Mouse (Mus musculus) MN1 (cell line): ENCODE measurements around the gene Lgals3.
"Not testable (repeated sequence)": the region's sequence is repeated elsewhere in the genome, so short reads cannot be mapped to it uniquely, and the experiment has no call there.

Source experiments
- DNase-seq: peaks from one replicate; pipeline ENCODE4 v3.0.0-alpha.2; 2016; ENCODE audit warnings: low spot score

Lgals3 gene

GRCm38 (mm10) chr14:47367461-47367860 lies at the start of gene Lgals3:
Lgals3 (plus strand) TSS chr14:47367751.
- peak; percentile 27 for DNase-seq

DNA sequence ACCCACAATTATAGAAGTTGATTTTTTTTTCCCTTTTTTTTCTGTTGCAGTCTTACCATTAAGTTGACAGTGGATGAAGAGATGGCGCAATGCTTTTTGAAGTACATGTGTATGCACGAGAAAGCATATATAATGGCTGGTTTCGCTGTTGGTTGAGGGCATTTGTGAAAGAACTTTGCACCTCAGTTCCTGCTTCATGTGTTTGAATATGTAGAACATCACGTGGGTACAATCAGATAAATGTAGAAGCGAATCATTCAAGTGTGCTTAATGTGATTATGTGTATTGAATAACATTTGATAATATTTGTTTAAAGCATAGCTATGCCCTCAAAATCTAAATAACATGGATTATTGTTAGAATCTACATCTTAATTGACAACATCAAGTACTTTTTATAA lies 48.2 kb upstream of the Lgals3 start:
- DNase-seq, result no peak

DNA sequence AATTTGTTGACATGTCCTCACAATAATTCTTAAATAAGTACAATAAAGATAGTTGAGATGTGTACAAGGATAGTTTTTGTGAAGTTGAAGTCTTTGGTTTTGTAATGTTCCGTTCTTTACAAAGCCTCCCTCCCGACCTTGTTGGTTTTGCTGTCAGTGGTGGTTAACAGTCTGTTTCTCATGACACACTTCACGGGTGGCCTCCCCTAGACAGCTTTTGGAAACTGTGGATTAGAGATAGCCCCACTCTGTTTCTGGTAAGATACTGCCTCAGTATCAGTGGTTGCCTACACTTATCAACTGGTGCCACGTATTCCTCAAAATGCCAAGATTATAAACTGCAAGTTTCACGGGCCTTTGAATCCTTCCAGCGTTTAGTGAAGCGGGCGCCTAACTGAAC lies 46.0 kb upstream of the Lgals3 start:
- DNase-seq, result not testable (repeated sequence)

GRCm38 (mm10) chr14:47325965-47326761 lies 41.4 kb upstream of the Lgals3 start:
- no peak for DNase-seq

DNA sequence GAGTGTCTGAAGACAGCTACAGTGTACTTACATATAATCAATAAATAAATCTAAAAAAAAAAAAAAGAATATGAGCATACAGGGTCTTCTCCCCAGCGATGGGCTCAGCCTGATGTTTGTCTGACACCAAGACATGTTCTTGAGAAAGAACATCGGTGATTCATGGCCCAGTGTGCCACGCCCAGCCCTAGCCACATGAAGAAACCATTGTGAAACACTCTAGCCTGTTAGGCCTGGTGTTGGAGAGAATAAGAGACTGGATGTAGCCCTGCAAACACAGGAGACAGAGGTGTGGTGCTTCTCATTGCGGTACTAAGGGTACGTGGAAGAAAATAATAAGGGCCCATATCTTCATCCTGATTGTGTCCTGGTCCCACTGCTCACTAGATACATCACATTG lies 40.2 kb upstream of the Lgals3 start:
- no peak for DNase-seq

DNA sequence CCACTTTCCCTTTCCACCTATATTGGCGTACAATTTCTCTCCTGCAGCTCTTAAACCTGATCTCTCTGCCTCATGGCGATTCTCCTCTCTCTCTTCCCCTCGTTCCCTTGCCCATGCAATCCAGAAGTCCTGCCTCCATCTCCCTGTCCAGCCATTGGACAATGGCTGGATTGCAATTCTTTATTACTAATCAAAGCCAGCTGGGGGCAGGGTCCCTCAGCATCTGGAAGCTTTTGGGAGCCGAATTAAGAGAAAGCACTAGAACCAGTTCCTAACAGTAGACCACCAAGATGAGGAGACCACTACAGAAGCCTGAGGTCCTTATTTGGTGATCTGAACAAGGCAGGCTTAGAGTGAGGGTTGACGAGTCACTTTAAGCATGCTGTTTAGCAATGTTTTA lies 35.6 kb upstream of the Lgals3 start:
- DNase-seq, result no peak

- peak; percentile 40 for DNase-seq
Measured at GRCm38 (mm10) chr14:47334819-47335218, 32.7 kb upstream of the Lgals3 start.

DNA sequence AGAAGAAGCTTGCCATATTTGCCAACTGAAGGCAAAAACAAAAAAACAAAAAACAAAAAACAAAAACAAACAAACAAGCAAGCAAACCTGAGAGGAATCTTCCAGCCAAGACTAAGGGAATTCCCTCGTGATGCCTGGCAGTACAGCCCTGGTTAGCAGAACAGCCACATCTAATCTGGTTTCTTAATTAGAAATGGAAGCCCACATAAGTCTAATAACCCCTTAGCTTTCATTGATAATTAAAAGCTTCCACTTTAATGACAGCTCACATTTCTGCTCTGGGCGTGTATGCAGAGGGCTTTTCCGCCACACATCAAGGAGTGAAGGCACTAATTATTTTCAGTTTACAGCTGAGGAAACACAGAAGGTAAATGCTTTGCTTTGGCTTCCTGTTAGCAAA lies 32.3 kb upstream of the Lgals3 start:
- no peak for DNase-seq

DNA sequence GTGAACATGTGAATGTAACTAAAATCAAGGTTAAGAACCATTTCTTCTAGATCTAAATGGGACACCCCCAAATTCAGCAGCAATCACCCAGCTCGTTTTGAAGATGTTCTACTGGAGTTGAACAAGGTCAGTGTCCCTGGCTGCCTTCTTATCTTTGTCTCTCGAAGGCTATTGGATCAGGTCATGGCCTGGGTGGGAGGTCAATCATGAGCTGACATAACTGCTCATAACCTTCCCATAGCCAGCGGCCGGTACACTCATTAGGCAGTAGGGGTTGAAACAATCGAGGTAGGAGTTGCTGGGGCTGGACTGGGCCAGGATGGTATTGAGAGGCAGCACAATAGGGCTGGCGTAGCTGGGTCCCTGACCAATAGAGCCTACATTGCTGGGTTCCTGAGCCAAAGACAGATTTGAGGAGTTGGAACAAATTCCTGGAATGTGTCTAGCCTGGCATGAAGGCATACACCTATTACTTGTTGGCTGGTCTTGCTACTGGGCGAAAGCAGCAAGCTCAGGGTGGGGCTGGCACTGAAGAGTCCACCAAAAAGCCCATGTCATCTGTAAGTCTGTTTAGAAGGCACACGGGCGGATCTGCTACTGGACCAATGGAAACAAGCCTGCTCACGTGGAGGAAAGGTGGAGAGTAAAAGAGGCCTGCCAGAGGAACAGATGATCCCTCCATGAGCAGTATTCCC lies 27.2 kb upstream of the Lgals3 start:
- no peak for DNase-seq

GRCm38 (mm10) chr14:47341811-47342291 lies 25.7 kb upstream of the Lgals3 start:
- DNase-seq, result no peak

GRCm38 (mm10) chr14:47346715-47347114 lies 20.8 kb upstream of the Lgals3 start:
- no peak for DNase-seq

- no peak for DNase-seq
Measured at GRCm38 (mm10) chr14:47350974-47351373, 16.6 kb upstream of the Lgals3 start.

DNA sequence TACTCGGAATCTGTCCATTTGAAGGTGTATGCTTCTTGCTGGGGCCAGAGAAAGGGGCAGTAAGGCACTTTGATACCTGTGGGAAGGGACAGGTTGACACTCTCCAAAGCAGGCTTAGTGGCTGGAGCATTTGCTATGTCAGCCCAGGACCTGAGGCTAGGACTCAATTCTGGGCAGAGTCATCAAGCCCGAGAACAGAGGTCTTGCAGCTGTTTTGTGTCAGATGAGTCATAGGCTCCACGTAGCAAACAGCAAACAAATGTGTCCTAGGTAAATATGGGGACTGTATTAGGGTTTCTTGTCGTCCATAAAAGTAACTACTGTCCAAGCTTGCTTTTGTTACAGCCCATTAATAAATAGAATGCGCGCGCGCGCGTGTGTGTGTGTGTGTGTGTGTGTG lies 15.3 kb upstream of the Lgals3 start:
- no peak for DNase-seq

DNA sequence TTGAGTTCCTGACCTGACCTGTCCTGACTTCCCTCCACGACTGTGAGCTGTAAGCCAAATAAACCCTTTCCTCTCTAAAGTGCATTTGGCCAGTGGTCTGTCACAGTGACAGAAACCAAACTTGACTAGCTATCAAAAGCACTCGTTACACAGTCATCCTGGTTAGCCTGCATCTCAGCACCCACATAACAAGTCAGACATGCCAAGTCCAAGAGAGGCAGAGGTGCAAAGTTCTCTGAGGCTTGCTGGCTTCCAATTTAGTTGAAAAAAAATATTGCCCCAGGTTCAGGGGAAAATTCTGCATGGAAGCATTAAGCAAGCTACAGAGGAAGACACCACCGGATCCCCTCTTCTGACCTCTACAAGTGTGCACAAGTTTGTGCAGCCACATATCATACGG lies 14.3 kb upstream of the Lgals3 start:
- no peak for DNase-seq

DNA sequence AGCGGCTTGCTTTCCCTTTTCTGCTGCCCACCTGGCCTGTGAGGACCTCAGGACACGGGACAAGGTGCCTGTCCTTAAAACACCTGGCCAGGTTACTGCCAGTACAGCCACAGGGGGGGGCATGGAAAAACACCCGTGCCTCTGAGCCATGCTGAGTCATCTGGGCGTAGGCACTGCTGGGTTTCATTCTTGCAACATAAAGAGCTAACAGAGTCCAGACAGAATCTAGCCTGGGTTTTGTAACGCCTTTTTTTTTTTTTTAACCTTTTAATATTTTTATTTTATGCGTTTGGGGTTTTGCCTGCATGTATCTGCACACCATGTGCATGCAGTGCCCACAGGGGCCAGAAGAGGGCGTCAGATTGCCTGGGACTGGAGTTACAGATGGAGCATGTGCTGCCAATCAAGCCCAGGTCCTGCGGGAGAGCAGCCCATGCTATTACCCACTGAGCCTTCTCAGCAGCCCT lies 13.4 kb upstream of the Lgals3 start:
- no peak for DNase-seq

DNA sequence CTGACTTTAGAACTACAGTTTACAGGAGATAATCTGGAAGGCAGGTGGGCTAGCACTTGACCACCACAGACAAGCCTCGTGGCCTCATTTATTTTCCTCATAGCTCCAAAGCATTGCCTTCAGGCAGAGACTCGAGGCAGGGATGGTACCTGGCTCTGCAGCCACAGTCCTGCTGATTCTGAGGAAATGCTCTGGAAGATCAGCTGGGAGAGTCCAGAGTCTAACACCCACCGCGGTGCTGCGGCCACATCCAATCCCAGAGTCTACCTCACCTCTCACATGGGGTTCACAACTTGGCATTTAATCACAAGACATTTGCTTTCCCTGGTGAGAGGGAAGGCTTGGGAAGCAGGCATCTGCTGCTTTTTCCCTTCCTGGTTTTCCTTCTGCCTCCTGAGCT lies 12.6 kb upstream of the Lgals3 start:
- no peak for DNase-seq

DNA sequence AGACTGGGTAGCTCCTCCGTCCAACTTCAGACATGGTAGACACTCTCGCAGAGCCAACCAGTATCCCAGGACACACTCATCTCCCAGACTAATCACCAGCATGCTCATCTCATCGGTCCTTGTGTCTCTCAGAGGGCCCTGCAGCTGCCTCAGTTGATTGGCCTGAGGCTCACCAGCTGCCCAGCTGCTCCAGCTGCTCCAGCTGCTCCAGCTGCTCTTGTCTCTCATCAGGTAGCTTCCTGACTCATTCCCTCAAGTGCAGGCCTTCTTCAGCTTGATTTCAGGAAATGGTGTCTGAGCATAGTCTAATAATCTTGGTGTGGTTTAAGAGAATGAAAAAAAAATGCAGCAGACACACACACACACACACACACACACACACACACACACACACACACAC lies 10.9 kb upstream of the Lgals3 start:
- DNase-seq, result no peak

DNA sequence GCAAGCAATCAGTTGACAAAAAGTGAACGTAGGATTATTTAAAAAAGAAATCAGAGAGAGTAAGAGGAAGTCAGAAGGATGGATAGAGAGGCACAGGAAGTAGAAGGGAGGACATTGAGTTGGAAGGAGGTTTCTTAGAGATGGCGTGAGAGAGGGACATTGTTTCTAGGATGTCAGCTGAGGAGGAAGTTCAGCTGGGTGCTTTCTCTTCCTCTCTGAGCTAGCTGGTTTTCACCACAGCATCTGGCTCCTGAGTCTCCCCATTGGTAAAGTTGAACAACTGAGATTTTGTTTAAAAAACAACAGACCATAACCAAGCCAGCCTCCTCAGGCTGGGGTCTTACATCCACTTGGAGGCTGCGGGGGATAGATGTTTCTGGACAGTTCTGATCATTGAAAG lies 7.9 kb upstream of the Lgals3 start:
- no peak for DNase-seq

- no peak for DNase-seq
Measured at GRCm38 (mm10) chr14:47361418-47361817, 6.1 kb upstream of the Lgals3 start.

DNA sequence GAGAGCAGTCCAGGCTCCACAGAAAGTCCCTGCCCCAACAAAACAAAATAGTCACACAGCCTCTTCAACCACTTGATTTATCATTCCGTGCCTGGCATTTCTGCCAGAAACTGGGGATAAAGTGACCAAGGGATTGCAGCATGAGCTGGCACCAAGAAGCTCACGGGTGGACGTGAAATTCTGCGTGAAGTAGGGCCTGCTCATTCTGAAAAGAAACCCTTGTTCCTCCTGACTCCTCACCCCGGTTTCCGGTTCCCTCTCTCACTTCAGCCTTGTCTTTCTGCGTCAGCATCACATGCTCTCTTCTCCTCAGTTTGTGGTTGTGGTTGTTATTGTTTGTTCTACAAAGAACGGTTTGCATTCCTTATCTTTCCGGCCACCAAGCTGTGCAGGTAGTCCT lies 5.7 kb upstream of the Lgals3 start:
- no peak for DNase-seq

DNA sequence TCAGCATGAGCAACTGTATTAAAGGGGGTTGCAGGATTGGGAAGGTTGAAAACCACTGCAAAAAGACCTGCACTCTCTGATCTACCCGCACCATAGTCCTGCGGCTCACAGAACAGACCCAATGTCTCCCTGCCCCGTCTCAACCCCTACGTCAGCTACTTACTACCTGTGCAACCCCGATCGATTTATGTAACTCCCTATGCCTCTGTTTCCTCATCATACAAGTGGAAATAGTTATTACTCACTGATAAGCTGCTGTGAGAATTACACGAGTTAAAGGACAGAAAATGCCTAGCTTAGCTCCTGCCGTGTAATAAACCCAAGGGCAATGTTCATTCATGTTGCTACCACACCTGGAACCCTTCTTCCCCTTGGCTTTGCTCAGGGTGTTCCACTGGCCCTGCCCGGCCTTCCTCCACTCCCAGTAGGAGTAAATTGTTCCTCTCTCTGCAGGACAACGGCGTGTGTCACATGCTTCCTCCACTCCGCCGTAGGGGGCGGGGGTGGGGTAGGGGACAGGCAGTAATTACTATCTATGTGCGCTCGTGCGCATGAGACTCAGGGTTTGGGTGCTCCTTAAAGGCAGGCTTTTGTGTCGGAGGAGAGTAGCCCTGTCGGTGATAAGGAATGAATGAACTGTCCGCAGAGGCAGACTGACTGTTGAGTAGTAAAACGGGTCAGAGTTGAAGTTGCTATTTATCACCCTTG lies 2.7 kb upstream of the Lgals3 start:
- DNase-seq, result no peak

DNA sequence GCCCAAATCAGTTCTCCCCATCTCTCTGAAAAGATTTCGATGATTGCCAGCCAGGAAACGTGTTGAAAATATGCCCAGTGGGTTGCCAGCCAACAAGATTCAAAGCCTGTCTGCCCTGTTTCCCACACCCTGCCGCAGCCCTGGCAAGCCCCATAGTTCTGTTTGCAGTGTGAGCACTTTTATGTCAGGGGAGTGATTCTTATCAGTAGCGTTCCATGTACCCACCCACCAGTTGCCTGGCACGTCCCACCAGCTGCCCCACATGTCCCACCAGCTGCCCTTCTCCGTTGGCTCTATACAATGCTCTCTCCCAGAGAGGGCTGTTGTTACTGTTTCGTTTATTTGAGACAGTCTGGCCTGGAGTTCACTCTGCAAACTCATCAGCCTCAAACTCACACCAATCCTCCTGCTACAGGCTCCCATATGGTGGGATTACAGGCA lies 650 bp upstream of the Lgals3 start:
- peak; percentile 30 for DNase-seq

DNA sequence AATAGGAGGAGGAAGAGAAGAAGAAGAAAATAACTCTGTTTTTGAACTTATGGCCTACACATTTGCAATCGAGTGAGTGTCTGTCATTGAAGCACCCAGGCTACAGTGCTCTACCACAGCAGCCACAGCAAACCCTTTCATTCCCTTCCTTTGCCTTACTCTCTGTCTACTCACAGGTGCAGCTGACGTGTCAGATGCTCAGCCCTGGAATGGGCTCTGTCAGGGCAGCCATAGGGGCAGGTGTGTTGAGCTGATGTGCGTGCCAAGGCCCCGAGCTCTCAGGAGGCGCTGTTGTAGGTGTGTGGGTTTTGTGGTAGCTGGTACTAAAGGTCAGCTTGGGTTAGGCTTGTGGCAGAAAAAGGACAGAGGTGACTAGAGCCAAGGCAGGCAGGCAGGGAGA lies 2.2 kb downstream of the Lgals3 start:
- DNase-seq, result no peak
